Mouse (Mus musculus): Measurements from ENCODE around the gene AC170998.1.

AC170998.1 gene

GRCm38 (mm10) chr17:28748001-28748400 lies 22.1 kb downstream of the AC170998.1 start:
- in situ Hi-C loops (cut with MboI; ENCODE audit: unreplicated experiment in 2 of 2): no loop called here

DNA sequence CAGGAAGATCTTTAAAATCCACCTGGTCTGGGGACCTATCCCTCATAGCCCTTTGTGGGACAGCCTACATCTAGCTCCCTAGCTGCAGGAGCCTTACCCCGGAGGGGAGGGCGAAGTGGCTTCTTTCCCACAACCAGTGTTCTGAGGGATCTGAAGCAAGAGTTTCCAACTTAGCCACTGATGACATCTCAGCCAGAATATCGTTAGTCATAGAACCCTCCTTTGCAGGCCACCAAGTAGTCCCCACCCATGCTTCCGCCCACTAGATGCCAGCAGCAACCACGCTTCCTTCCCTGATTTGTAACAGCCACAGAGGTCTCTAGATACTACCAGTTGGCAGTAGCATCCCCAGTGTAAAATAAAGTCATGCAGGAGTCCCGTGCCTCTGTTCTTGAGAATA lies 24.7 kb downstream of the AC170998.1 start:
- in situ Hi-C loops (cut with MboI; ENCODE audit: unreplicated experiment in 2 of 2): loop anchor here (5.0 to 25.0 kb wide), 4 partner anchors 63 to 487 kb away; partner anchors contain the start of genes Pnpla1 (in 2 of the 2) and Cpne5 (in 1 of the 2)

GRCm38 (mm10) chr17:28756447-28756846 lies 30.6 kb downstream of the AC170998.1 start:
- in situ Hi-C loops (cut with MboI; ENCODE audit: unreplicated experiment in 2 of 2): loop anchor here (5.0 to 25.0 kb wide), 4 partner anchors 98 to 481 kb away; partner anchors contain the start of genes Pnpla1 (in 2 of the 2) and Cpne5 (in 1 of the 2)

DNA sequence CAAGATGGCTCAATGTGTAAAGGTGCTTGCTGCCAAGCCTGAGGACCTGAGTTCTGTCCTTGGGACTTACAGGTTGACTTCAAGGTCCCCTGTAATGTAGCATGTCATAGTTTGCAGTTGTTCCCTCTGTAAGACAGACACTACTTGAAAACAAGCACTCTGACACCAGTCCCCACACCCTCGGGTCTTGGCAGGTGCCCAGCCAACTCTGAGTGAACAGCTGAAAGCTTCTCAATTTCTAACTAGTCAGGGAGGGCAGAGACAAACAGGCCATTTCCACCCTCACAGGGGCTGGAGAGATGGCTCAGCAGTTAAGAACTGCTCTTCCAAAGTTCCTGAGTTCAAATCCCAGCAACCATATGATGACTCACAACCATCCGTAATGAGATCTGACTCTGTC lies 31.6 kb downstream of the AC170998.1 start:
- in situ Hi-C loops (cut with MboI; ENCODE audit: unreplicated experiment in 2 of 2): loop anchor here (5.0 to 25.0 kb wide), 4 partner anchors 97 to 480 kb away; partner anchors contain the start of genes Pnpla1 (in 2 of the 2) and Cpne5 (in 1 of the 2)

DNA sequence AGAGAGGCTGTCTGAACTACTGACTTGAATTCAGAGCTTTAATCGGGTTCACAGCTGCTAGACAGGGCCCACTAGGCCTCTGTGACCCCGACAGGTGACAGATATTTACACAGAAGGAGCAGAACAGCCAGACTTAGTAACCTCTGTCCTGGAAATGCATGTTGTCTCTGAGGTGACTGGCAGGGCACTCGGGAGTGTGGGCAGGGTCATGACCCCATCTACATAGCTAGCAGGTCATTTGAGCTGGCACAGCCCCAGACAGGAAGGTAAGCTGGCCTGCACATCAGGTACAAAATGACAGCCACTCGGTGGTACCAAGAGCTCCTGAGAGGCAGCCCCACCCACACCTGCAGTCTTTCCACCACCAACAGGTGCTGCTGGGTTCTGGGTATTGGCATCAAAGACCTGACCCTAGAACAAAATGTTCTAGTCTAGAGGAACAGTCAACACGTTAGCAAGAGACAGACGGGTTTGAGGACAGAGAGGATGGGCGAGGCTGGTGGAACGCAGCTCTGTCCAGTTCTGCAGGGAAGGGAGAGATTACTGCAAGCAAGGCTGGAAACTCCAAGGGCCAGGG lies 34.9 kb downstream of the AC170998.1 start:
- in situ Hi-C loops (cut with MboI; ENCODE audit: unreplicated experiment in 2 of 2): loop anchor here (25.0 kb wide), 2 partner anchors 101 to 476 kb away; partner anchors contain the start of genes Cpne5 (in 1 of the 2) and Pnpla1 (in 1 of the 2)

DNA sequence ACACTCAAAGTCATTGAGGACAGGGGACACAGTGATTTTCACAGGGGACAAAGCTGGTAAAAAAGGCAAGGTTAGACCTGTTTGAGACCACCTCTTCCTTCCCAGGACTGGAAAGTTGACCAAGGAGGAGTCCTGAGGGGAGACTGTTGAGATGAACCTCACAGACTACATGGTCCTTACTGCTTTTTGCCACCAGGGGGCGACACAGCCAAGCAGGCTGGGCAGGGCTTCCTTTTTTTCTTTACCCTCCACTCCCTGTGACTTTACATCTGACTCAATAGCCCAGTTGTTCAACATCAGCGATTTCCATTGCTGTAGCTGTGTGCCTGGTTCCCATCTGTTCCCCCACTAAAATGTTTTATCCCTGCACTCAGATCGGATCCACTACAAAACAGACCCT lies 36.0 kb downstream of the AC170998.1 start:
- in situ Hi-C loops (cut with MboI; ENCODE audit: unreplicated experiment in 2 of 2): loop anchor here (25.0 kb wide), 2 partner anchors 100 to 475 kb away; partner anchors contain the start of genes Cpne5 (in 1 of the 2) and Pnpla1 (in 1 of the 2)

GRCm38 (mm10) chr17:28766203-28766602 lies 40.3 kb downstream of the AC170998.1 start:
- in situ Hi-C loops (cut with MboI; ENCODE audit: unreplicated experiment in 2 of 2): loop anchor here (25.0 kb wide), 2 partner anchors 96 to 471 kb away; partner anchors contain the start of genes Cpne5 (in 1 of the 2) and Pnpla1 (in 1 of the 2)

GRCm38 (mm10) chr17:28766781-28767515 lies 41.1 kb downstream of the AC170998.1 start:
- in situ Hi-C loops (cut with MboI; ENCODE audit: unreplicated experiment in 2 of 2): loop anchor here (25.0 kb wide), 2 partner anchors 95 to 470 kb away; partner anchors contain the start of genes Cpne5 (in 1 of the 2) and Pnpla1 (in 1 of the 2)

GRCm38 (mm10) chr17:28769121-28769874 lies 43.4 kb downstream of the AC170998.1 start, which contains the start of gene Mapk13:
TSS of gene Mapk13 (plus strand) at chr17:28769297.
- in situ Hi-C loops (cut with MboI; ENCODE audit: unreplicated experiment in 2 of 2): loop anchor here (25.0 kb wide), 2 partner anchors 93 to 468 kb away; partner anchors contain the start of genes Cpne5 (in 1 of the 2) and Pnpla1 (in 1 of the 2)

- in situ Hi-C loops (cut with MboI; ENCODE audit: unreplicated experiment in 2 of 2): loop anchor here (25.0 kb wide), 2 partner anchors 92 to 467 kb away; partner anchors contain the start of genes Cpne5 (in 1 of the 2) and Pnpla1 (in 1 of the 2)
Measured at GRCm38 (mm10) chr17:28769875-28770421, 44.1 kb downstream of the AC170998.1 start.

DNA sequence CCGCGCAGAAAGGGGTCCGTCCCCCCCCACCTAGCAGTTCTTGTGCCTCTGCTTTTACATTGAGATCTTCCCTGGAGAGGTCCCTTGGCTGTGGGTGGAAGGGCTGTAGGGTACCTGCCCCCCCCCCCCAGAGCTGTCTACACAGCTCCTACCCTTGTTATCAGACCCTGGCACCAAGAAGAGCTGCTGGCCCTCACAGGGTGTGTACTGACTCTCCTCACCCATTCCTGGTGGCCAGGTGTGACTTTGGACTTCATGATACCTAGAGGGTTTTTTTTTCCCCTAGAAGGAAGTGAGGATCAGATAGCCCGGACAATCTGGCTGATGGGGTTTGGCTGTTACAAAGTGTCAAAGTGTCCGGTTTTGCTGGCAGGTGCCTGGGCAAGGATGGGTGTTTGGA lies 45.4 kb downstream of the AC170998.1 start:
- in situ Hi-C loops (cut with MboI; ENCODE audit: unreplicated experiment in 2 of 2): loop anchor here (25.0 kb wide), 2 partner anchors 91 to 466 kb away; partner anchors contain the start of genes Cpne5 (in 1 of the 2) and Pnpla1 (in 1 of the 2)

DNA sequence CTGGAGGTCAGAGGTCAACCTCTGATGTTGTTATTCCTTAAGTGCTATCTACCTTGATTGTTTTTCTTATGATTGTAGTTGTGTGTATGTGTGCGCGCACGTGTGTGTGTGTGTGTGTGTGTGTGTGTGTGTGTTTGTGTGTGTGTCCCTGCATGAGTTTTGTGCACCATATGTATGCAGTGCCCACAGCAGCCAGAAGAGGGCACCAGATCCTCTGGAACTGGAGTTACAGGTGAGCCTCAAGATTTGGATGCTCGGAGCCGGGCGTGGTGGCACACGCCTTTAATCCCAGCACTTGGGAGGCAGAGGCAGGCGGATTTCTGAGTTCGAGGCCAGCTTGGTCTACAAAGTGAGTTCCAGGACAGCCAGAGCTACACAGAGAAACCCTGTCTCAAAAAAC lies 48.4 kb downstream of the AC170998.1 start:
- in situ Hi-C loops (cut with MboI; ENCODE audit: unreplicated experiment in 2 of 2): loop anchor here (25.0 kb wide), 2 partner anchors 88 to 463 kb away; partner anchors contain the start of genes Cpne5 (in 1 of the 2) and Pnpla1 (in 1 of the 2)

DNA sequence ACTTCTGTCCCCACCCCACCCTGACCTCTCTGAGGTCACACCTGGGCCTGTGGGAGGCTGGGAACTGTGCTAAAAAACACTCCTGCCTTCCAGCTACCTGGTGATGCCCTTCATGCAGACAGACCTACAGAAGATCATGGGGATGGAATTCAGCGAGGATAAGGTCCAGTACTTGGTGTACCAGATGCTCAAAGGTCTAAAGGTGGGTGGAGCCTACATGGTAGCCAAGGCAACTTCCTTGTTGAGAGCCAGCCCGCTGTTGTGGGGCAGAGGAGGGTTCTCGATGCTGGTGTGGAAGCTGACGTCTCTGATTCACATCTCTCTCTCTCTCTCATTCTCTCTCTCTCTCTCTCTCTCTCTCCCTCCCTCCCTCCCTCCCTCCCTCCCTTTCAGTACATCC lies 49.3 kb downstream of the AC170998.1 start:
- in situ Hi-C loops (cut with MboI; ENCODE audit: unreplicated experiment in 2 of 2): no loop called here
